Mouse (Mus musculus): ENCODE results near the gene Gm20547.

The Gm20547 gene

DNA sequence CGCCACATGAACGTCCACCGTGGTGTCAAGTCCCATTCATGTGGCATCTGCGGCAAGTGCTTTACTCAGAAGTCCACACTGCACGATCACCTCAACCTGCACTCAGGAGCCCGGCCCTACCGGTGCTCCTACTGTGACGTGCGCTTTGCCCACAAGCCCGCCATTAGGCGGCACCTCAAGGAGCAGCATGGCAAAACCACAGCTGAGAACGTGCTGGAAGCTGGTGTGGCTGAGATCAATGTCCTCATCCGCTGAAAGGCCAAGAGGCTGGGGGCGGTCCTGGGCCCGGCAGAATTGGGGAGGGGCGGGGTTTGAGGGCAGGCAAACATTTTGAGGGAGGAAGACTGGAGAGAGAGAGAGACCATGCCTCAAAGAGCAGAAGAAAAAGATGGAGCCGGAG lies 14.5 kb upstream of the Gm20547 start:
- no peak for DNase-seq (ENCODE audit: low spot score)

- no peak for DNase-seq (ENCODE audit: low spot score)
Observed at GRCm38 (mm10) chr17:34895724-34896123, 13.9 kb upstream of the Gm20547 start.

DNA sequence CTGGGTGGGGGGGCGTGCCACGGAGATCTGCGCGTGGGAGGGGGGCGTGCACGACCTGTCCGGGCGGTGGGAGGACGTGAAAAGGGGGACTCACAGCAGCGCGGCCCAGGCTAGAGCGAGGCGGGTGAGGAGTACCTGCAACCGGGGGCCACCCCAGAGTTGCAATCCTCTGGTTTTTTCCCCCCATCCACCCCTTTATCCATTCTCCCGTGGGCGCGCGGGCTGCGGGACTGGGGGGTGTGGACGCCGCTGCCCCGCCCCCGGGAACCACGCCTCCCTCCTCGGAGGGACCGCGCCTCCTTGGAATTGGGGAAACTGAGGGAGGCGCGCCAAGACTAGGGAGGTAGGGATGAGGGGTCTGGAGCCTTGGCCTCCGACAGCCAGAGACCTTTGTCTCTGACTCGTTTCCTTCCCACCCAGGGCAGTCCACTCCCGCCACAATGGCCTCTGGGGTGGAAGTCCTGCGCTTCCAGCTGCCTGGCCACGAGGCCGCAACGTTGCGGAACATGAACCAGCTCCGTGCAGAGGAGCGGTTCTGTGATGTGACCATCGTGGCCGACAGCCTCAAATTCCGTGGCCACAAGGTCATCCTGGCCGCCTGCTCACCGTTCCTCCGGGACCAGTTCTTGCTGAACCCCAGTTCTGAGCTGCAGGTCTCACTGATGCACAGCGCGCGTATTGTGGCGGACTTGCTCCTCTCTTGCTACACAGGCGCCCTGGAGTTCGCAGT lies 13.1 kb upstream of the Gm20547 start:
- peak; percentile 68 for DNase-seq (ENCODE audit: low spot score)

DNA sequence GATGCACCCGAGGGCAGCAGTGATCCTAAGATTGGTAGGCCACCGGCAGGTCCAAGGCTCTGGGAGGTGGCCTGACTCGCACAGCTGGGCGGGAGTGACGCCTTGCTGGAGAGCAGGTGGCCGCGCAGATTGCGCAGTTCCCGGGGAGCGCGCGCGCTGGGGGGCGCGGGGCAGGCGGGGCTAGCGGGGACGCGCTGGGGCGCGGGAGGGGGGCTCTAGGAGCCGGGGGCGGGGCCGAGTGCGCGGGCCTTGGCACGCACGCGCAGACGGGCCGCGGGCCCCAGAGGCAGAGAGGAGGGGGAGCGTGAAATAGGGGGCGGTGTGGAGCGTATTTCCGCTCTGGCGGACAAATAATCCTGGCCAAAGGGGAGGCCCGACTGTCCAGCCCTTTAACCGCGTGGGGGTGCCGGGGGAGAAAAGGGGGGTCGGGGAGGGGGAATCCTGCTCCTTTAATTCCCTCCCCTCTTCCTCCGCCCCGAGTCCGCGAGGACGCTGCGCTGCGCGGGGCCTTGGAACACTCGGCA lies 12.3 kb upstream of the Gm20547 start:
- DNase-seq (ENCODE audit: low spot score) = peak; percentile 94

GRCm38 (mm10) chr17:34893072-34893824 lies 11.4 kb upstream of the Gm20547 start:
- no peak for DNase-seq (ENCODE audit: low spot score)

DNA sequence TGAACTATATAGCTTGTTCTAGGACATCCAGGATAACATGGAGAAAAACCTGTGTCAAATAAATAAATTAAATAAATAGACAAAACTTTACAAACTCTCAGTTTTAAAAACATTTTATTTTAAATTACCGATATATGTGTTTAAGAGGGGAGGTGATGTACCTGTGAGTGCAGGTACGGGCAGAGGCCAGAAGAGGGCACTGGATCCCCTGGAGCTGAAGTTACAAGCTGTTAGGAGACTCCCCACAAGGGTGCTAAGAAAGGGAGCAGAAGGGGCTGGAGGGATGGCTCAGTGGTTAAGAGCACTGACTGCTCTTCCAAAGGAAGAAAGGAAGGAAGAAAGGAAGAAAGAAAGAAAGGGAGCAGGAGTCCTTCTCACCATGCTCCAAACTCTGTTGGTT lies 9.5 kb upstream of the Gm20547 start:
- no peak for DNase-seq (ENCODE audit: low spot score)

DNA sequence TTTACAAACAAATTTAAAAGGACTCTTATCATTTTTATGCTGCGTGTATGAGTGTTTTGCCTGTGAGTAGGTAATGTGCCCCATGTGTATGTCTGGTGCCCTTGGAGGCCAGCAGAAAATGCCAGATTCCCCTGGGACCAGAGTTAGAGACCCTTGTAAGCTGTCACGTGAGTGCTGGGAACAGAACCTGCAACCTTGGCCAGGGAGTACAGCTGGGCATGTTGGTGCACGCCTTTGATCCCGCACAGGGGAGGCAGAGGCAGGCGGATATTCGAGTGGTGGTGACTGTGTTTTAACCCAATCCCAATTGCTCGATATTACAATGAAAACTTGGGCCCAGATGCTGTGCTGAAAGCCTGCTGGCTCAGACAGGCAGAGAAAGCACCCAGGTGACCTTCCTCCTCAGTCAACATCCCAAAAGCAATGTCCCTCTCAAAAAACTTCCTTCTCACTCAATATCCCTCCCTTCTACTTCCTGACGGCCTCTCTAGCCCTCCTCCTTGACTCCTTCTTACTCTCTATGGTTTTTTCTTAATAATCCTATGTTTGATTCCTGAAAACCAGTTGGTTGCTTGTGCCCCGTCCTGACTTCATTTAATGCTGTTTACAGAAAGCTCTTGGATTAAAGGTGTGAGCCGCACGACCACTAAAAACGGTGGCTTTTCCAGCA lies 8.4 kb upstream of the Gm20547 start:
- no peak for DNase-seq (ENCODE audit: low spot score)

DNA sequence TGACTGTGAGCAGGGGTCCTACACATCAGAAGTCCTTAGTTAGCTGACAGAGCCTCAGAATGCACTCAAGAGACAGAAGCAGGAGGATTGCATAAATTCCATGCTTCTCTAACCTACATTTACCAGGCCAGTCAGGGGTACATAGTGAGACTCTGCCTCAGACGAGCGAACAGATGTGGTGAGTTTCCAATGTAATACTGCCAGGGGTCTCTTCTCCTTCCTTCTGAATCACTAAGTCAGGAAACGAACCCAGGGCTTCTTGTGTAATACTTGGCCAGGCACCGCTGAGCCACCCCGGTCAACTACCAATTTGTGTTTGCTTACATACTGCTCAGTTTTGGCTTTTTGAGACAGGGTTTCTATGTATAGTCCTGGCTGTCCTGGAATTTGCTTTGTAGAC lies 6.1 kb upstream of the Gm20547 start:
- no peak for DNase-seq (ENCODE audit: low spot score)

DNA sequence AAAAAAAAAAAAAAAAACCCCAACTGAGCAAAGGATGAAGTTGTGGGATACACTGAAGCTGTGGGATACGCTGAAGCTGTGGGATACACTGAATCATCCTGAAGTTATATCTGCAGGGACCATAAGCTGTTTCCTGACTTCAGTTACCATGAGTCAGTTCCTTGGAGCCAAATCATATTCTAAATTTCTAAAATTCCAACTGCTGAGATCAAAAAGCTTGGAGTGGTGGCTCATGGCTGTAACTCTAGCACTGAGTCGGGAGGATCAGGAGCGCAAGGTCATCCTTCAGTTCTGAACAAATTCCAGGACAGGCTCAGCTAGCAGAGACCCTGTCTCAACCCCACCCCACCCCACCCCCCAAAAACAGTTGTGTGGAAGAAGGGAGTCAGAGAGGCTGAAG lies 3.8 kb upstream of the Gm20547 start:
- DNase-seq (ENCODE audit: low spot score) = no peak

GRCm38 (mm10) chr17:34884704-34885103 lies 2.9 kb upstream of the Gm20547 start:
- DNase-seq (ENCODE audit: low spot score) = no peak

DNA sequence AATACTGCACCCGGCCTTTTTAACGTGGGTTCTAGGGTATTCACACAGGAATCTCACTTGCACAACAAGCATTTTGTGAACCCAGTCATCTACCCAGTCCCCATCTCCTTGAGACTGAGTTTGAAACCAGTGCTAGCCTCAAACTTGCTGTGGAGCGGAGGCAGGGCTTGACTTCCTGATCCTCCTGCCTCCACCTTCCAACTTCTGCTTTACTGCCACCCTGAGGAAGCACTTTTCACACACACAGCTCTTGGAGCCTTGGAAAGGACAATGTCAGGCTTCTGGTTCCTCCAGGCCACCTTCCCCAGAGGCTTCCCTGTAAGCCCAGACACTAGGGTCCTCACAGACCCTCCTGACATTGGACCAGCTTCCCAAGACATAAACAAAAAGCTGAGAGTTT lies 1.5 kb upstream of the Gm20547 start:
- DNase-seq (ENCODE audit: low spot score) = no peak

DNA sequence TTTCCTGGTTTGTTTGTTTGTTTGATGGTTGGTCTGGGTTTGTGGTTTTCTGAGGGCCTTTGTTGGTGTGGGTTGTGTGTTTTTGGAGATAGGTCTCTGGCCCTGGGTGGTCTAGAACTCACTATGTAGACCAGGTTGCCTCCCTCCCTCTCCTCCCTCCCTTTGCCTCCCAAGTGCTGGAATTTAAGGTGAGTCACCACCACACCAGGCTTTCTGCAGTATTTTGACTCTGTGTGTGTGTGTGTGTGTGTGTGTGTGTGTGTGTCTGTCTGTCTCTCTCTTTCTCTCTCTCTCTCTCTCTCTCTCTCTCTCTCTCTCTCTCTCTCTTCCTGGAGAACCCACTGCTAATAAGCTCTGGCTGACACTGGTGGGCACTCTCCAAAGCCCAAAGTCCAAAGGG lies 676 bp downstream of the Gm20547 start:
- DNase-seq (ENCODE audit: low spot score) = no peak

DNA sequence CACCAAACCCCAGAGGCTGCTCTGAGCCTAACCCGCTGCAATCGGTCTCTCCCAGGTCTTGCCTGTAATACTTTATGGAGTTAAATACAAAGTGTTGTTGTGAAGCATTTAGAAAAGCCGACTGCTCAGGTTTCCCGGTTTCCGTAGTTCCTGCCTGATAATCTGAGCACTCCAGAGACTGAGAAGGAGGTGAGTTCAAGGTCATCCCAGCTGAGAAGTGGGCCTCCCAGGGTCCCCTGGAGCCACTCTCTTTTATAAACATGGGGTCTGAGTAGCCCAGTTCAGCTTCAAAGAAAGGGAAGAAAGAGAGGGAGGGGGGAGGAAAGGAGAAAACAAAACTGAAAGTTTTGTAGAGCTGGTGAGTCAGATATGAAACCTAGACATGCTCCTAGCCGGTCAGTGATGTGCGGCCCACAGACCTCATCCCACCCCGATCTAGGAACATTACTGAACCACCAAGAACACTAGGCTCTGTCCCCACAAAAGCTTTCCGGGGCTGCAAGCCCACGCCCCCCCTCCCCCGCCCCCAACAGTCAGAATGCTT lies 2.4 kb downstream of the Gm20547 start, which contains the start of gene Zbtb12:
Gene Zbtb12 (plus strand): TSS at position 148 of the 544 bp plus-strand sequence.
- DNase-seq (ENCODE audit: low spot score) = no peak

- no peak for DNase-seq (ENCODE audit: low spot score)
Observed at GRCm38 (mm10) chr17:34874321-34874720, 7.5 kb downstream of the Gm20547 start.

GRCm38 (mm10) chr17:34865981-34866380 lies 15.9 kb downstream of the Gm20547 start:
- no peak for DNase-seq (ENCODE audit: low spot score)

DNA sequence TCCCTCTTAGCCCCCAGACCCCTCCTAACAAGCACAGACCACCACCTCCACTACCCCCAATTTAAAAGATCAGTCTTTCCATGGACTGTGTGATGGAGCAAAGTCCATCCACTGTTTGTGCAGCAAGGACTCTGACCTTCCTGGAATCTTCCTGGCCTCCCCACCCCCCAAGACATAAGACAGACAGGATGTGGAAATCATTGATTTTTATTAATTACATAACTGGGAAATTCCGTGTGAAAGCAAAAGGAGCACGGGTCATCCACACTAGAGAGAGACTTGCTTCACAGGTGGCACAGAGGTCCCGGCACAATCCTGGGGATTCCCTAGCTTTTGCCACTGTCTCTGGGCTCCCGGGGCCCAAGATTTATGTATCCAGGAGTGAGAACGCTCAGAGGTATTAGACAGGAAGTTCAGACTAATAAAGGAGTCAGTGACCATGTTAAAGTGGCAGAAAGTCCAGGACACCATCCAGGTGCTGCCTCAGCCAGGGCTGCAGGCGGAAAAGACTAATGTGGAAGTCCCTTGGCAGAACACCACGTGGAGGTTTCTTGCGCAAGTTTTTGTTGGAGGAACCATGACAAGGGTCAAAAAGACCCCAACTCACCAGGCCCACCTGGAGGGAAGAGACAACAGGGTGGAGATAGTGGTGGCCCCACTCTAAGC lies 19.3 kb downstream of the Gm20547 start, which contains the start of gene Cfb:
Gene Cfb (minus strand): TSS at position 103 of the 666 bp plus-strand sequence.
- DNase-seq (ENCODE audit: low spot score) = no peak

DNA sequence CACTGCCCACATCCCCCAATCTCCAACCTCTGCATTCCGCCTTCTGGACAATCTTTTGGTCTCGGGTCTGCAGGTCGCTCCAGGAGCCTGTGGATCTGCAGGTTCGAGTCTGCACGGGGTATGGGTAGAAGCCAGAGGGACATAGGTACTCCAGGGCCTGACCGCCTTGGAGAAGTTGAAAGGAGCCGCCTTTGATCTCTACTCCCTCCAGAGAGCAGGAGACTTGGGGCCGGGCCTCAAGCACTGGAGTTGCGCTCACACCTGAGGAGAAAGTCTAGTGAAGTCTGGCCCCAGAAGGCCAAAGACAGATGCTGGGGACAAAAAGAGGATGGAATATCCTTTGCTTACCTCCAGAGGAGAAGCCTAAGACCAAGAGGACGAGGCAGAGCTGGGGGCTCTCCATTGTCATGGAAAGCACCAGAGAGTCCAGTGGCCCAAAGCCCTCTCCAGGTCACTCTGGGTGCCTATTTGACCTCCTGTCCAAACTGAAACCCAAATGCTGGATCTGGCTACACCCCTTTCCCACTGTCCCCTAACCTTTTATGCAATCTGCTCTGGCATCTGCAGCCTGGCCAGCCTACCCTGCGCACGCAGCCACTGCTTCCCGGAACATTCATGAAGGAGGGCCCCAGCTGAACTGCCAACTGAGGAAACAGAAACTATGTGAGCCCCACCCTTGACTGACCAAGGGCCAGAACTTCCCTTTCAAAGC lies 20.0 kb downstream of the Gm20547 start:
- peak; percentile 17 for DNase-seq (ENCODE audit: low spot score)

- DNase-seq (ENCODE audit: low spot score) = no peak
Observed at GRCm38 (mm10) chr17:34860514-34860913, 21.3 kb downstream of the Gm20547 start.

GRCm38 (mm10) chr17:34858670-34859069 lies 23.2 kb downstream of the Gm20547 start:
- no peak for DNase-seq (ENCODE audit: low spot score)

GRCm38 (mm10) chr17:34855825-34856224 lies 26.0 kb downstream of the Gm20547 start:
- peak; percentile 52 for DNase-seq (ENCODE audit: low spot score)

DNA sequence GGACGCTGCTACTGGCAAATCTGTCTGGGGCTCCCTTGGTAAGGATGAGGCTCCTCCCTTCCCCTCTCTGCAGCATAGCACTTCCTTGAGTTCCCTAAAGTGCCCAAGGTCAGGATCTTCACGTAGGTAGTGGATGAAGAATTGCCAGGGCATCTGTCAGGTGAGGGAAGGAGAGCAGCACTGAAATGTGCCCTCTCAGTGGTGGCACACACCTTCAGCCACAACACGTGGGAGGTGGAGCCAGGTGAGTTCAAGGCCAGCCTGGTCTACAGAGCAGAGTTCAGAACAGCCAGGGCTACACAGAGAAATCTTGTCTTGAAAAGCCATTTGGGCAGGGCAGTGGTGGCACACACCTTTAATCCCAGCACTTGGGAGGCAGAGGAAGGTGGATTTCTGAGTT lies 27.1 kb downstream of the Gm20547 start:
- DNase-seq (ENCODE audit: low spot score) = no peak
